Mouse (Mus musculus) liver, embryonic 14.5 days (tissue): ENCODE results near the gene Brf1.

Source experiments
- CTCF ChIP-seq: IDR thresholded peaks from 2 replicates; pipeline ENCODE4 v1.5.1; 2016; ENCODE audit warnings: antibody characterized with exemption, low read depth, control low read depth
- EP300 ChIP-seq: IDR thresholded peaks from 2 replicates; pipeline ENCODE4 v1.6.1; 2016; ENCODE audit warnings: antibody characterized with exemption, low read depth

GRCm38 (mm10) chr12:113028067-113028466 lies 27.6 kb upstream of the Brf1 start:
- TF ChIP-seq CTCF, result no peak
- no peak for TF ChIP-seq EP300
